Mouse (Mus musculus): ENCODE measurements at regions not wholly inside any gene's neighbourhood (a gene's known extent, or its start where the extent isn't known, plus 50 kb on each side); places are given as distances from the start of the nearest gene placed in this dataset.

DNA sequence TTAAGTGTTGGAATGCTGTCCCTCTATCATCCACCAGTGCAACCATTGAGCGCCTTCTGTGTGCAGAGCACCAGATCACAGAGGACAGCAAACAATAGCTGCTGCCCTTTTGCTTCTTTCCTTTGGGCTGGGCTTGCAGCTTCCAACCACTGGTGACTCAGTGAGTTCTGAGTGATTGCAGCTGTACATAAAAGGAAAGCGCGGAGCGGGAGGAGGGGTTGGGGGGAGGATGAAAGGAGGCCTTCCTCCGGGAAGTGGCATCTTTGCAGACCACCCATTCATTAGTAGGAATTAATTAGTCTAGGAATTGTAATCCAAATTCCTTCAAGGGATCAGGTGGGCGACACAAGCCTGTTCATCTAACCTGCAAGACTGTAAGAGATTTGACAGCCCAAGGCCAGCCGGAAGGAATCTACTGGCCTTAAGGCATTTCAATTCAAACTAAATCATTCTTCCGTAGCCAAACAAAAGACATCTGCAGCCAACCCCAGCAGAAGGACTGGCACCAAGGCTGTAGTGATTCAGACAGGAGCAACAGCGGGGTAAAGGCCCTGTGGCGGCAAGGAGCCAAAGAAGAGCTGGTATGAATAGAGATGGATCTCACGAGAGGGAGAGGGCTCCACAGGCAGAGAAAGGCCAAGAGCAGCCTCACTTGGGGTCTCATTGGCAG lies 52.8 kb upstream of the Sgk1 start:
- no peak for DNase-seq (ENCODE audit: low read depth)

- no peak for DNase-seq (ENCODE audit: low read depth)
Measured at GRCm38 (mm10) chr10:21831002-21831696, 50.8 kb upstream of the Sgk1 start.
